Mouse (Mus musculus): Measurements from ENCODE around the gene March1.

GRCm38 (mm10) chr8:65617871-65618751 lies at the start of gene March1:
- no peak for TF ChIP-seq CTCF (IDR thresholded peaks at IDR 0.05; ENCODE audit: borderline replicate concordance, insufficient read depth, low read length)
- no peak for TF ChIP-seq POLR2A (IDR thresholded peaks at IDR 0.05; ENCODE audit: low read depth, low read length)

Measured in embryonic fibroblast, embryonic 13.5 days (primary cell).